Mouse (Mus musculus): Measurements from ENCODE around the gene Etl4. TPM values are rescaled to one million over a fixed set of nuclear protein-coding genes. Genes with fewer than 3 reads are reported as not detected.

The Etl4 gene
- total and polyA plus RNA-seq, 2 experiments: 3.5 to 5.5 TPM

DNA sequence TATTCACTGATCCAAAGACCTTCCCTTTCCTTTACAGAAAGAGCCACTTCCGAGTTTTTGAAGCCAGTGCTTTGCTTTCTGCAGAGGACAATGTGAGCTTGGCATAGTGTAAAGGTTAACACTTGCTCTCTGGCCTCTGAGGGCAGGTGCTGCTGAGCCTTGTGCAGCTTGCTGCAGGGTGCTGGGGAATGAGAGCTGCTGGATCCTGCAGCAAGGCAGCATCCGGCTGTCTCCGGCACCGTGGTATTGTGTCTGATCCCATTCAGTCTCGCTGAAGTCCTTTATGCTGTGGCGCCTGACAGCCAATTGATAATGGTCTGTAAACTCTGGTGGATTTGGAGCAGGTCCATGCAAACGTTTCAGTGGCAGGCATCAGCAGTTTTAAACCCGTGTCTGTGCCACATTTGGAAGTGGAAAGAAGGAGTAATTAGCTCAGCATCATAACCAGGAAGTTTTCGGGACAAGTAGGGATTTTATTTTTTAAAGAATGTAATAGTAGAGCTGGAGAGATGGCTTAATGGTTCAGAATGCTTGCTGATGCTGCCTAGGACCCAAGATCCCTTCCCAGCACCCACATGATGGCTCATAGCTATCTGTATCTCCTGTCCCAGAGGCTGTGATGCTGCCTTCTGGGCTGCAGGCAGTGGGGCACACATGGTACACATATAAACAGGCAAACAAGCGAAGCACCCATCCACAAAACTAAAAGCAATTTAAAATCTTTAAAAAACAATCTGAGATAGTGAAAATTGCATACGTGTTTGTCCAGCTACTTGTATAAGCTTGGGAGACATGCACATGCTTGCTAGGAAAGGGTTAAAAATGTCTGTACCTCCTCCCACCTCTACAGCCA, 637.1 kb downstream of the Etl4 start:
- no peaks in the 10 kb centered on the region for H3K27me3 ChIP-seq (ENCODE audit: control insufficient read depth, insufficient read depth, low read length)
- no peak overlapping the region for H3K27ac ChIP-seq (replicated peaks; ENCODE audit: insufficient read depth, low read depth, low read length)
- 16% methylated on average over 11 of the region's 11 CpGs for WGBS
- peaks cover 3% of the 10 kb centered on the region; the same call in 1 of the 2 replicates for H3K79me2 ChIP-seq (ENCODE audit: control insufficient read depth, insufficient read depth, low read length)
- peaks cover 10% of the 10 kb centered on the region for H3K4me1 ChIP-seq (ENCODE audit: control insufficient read depth, insufficient read depth, low read length)
- DNase-seq (ENCODE audit: extremely low read depth, low read depth, low spot score): peak; percentile 67
- H3K4me3 ChIP-seq (ENCODE audit: insufficient read depth, low read depth, low read length): no peak overlapping the region
- TF ChIP-seq CTCF (IDR thresholded peaks at IDR 0.05; ENCODE audit: low read depth, low read length) (no peak), POLR2A (IDR thresholded peaks at IDR 0.05; ENCODE audit: extremely low read depth, insufficient read depth, low read length) (no peak)
- no peaks in the 10 kb centered on the region for H3K36me3 ChIP-seq (ENCODE audit: control insufficient read depth, insufficient read depth, low read length)
- no peak overlapping the region for H3K9ac ChIP-seq (ENCODE audit: low read depth, low read length)

DNA sequence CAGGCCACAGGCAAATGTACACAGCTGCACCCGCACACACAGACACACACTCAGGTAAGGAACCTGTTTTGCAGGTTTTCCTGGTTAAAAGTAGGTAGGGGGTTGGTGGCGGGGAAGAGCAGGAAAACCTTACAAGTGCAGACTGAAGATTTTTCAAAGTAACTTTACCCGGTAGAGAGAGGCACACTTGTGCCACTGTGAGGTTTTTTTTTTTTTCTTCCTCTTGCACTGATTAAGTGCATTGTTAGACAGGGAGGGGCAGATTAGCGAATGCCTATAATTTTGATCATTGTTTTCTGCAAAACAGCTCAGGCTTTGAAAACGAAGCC, 637.7 kb downstream of the Etl4 start:
- Histone ChIP-seq H3K4me1 (ENCODE audit: control insufficient read depth, insufficient read depth, low read length) (peaks cover 7% of the 10 kb centered on the region), H3K4me3 (ENCODE audit: insufficient read depth, low read depth, low read length) (no peak overlapping the region), H3K27ac (replicated peaks; ENCODE audit: insufficient read depth, low read depth, low read length) (no peak overlapping the region), H3K27me3 (ENCODE audit: control insufficient read depth, insufficient read depth, low read length) (no peaks in the 10 kb centered on the region), H3K79me2 (ENCODE audit: control insufficient read depth, insufficient read depth, low read length) (peaks cover 3% of the 10 kb centered on the region; the same call in 1 of the 2 replicates), H3K9ac (ENCODE audit: low read depth, low read length) (no peak overlapping the region), H3K36me3 (ENCODE audit: control insufficient read depth, insufficient read depth, low read length) (no peaks in the 10 kb centered on the region)
- 29% methylated on average over 5 of the region's 5 CpGs for WGBS
- TF ChIP-seq CTCF (IDR thresholded peaks at IDR 0.05; ENCODE audit: low read depth, low read length) (no peak), POLR2A (IDR thresholded peaks at IDR 0.05; ENCODE audit: extremely low read depth, insufficient read depth, low read length) (no peak)
- no peak for DNase-seq (ENCODE audit: extremely low read depth, low read depth, low spot score)

DNA sequence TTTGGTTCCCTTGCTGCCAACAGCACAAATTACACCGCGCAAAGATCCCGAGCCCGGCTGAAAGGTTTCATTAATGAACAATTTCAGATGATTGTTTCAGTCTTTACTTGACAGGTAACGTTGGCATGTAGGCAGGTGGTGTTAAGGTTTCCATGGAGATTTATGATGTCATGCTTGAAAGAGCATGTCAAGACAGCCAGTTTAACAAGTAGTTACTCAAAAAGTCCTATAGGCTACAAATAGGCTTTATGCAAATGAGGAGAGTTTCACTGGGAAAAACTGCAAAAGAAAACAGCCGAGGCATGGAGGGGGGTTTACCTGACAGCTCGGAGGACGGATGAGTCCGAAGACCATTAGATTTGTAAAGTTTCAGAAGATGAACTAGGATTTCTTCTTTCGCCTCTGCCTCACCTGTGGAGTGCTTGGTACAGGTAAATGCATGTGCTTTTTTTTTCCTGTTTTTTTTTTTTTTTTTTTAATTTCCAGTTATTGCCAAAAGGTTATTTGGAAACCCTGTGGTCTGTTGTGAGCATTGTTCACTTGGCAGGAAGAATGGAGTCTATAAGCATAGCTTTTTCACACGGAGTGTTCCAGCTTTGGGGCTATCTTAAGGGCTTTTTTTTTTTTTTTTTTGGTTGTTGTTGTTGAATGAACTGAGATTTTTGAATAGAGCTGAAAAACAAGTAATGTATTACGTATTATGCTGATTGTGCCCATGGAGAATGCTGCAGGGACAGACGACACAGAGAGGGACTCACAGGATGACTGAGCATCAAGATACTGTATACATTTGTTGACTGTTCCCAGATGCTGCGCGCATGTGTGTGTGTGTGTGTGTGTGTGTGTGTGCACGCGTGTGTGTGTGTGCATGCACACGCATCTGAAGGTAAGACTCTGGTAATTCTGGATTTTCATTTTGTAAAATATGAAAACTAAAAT, 638.4 kb downstream of the Etl4 start:
- Histone ChIP-seq H3K27ac (replicated peaks; ENCODE audit: insufficient read depth, low read depth, low read length) (no peak overlapping the region), H3K4me1 (ENCODE audit: control insufficient read depth, insufficient read depth, low read length) (peaks cover 5% of the 10 kb centered on the region), H3K27me3 (ENCODE audit: control insufficient read depth, insufficient read depth, low read length) (no peaks in the 10 kb centered on the region), H3K36me3 (ENCODE audit: control insufficient read depth, insufficient read depth, low read length) (no peaks in the 10 kb centered on the region), H3K4me3 (ENCODE audit: insufficient read depth, low read depth, low read length) (no peak overlapping the region), H3K79me2 (ENCODE audit: control insufficient read depth, insufficient read depth, low read length) (peaks cover 3% of the 10 kb centered on the region; the same call in 1 of the 2 replicates), H3K9ac (ENCODE audit: low read depth, low read length) (no peak overlapping the region)
- no peak for DNase-seq (ENCODE audit: extremely low read depth, low read depth, low spot score)
- 53% methylated on average over 18 of the region's 18 CpGs for WGBS
- TF ChIP-seq POLR2A (IDR thresholded peaks at IDR 0.05; ENCODE audit: extremely low read depth, insufficient read depth, low read length) (no peak), CTCF (IDR thresholded peaks at IDR 0.05; ENCODE audit: low read depth, low read length) (no peak)

DNA sequence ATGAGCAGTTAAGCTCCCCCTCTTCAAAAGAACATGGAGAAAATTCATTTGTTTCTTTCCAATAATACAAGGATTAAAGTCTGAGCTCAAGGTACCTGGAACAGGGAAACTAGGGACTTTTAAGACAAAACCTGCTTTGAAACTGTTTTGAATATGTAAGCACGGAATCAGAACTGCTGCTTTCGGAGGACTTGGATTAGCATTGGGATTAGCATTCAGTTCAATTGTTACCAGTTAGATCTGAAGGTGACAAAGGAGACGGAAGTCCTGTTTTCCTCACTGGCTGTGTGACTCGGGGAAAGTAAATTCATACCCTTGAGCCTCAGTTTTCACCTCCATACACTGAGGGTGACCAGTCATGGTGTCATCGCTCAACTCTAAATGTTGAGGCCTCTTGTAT, 639.5 kb downstream of the Etl4 start:
- DNase-seq (ENCODE audit: extremely low read depth, low read depth, low spot score): no peak
- peaks cover 5% of the 10 kb centered on the region for H3K4me1 ChIP-seq (ENCODE audit: control insufficient read depth, insufficient read depth, low read length)
- H3K9ac ChIP-seq (ENCODE audit: low read depth, low read length): no peak overlapping the region
- TF ChIP-seq CTCF (IDR thresholded peaks at IDR 0.05; ENCODE audit: low read depth, low read length) (no peak), POLR2A (IDR thresholded peaks at IDR 0.05; ENCODE audit: extremely low read depth, insufficient read depth, low read length) (no peak)
- H3K4me3 ChIP-seq (ENCODE audit: insufficient read depth, low read depth, low read length): no peak overlapping the region
- no peaks in the 10 kb centered on the region for H3K36me3 ChIP-seq (ENCODE audit: control insufficient read depth, insufficient read depth, low read length)
- no peaks in the 10 kb centered on the region; the same call in 1 of the 2 replicates for H3K79me2 ChIP-seq (ENCODE audit: control insufficient read depth, insufficient read depth, low read length)
- H3K27me3 ChIP-seq (ENCODE audit: control insufficient read depth, insufficient read depth, low read length): no peaks in the 10 kb centered on the region
- H3K27ac ChIP-seq (replicated peaks; ENCODE audit: insufficient read depth, low read depth, low read length): no peak overlapping the region
- 92% methylated on average over 5 of the region's 5 CpGs for WGBS

DNA sequence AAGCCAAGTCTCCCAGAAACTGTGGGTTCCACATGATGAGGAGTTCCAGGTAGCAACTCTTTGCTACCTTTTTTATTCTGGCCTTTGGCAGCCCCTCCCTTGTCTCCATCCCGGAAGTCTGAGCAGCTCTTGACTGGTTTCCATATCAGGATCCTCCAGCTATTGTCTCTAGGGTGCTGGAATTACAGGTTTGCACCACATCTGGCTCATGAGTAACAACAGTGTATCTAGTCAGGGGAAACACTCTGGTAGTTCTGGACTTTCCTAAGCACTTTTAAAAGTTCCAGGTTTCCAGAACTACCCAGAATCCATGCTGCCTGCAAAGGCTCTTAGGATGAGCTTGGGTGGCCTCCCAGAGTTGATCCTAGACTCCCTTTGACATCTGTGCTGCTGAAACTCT, 640.4 kb downstream of the Etl4 start:
- Histone ChIP-seq H3K36me3 (ENCODE audit: control insufficient read depth, insufficient read depth, low read length) (no peaks in the 10 kb centered on the region), H3K4me1 (ENCODE audit: control insufficient read depth, insufficient read depth, low read length) (peaks cover 5% of the 10 kb centered on the region), H3K9ac (ENCODE audit: low read depth, low read length) (no peak overlapping the region), H3K4me3 (ENCODE audit: insufficient read depth, low read depth, low read length) (no peak overlapping the region), H3K27ac (replicated peaks; ENCODE audit: insufficient read depth, low read depth, low read length) (no peak overlapping the region), H3K27me3 (ENCODE audit: control insufficient read depth, insufficient read depth, low read length) (no peaks in the 10 kb centered on the region), H3K79me2 (ENCODE audit: control insufficient read depth, insufficient read depth, low read length) (no peaks in the 10 kb centered on the region; the same call in 1 of the 2 replicates)
- DNase-seq (ENCODE audit: extremely low read depth, low read depth, low spot score): no peak
- TF ChIP-seq POLR2A (IDR thresholded peaks at IDR 0.05; ENCODE audit: extremely low read depth, insufficient read depth, low read length) (no peak), CTCF (IDR thresholded peaks at IDR 0.05; ENCODE audit: low read depth, low read length) (no peak)
- 75% methylated on average over 1 of the region's 1 CpGs for WGBS
